Mouse (Mus musculus) liver (tissue): ENCODE data around the gene Ccne1.

Source experiments
- DNase-seq: peaks from one replicate; pipeline ENCODE4 v3.0.0-alpha.2; 2020; ENCODE audit warnings: mixed read lengths

The Ccne1 gene

GRCm38 (mm10) chr7:38093101-38093500 is 14.2 kb downstream of the Ccne1 start:
- no peak for DNase-seq

DNA sequence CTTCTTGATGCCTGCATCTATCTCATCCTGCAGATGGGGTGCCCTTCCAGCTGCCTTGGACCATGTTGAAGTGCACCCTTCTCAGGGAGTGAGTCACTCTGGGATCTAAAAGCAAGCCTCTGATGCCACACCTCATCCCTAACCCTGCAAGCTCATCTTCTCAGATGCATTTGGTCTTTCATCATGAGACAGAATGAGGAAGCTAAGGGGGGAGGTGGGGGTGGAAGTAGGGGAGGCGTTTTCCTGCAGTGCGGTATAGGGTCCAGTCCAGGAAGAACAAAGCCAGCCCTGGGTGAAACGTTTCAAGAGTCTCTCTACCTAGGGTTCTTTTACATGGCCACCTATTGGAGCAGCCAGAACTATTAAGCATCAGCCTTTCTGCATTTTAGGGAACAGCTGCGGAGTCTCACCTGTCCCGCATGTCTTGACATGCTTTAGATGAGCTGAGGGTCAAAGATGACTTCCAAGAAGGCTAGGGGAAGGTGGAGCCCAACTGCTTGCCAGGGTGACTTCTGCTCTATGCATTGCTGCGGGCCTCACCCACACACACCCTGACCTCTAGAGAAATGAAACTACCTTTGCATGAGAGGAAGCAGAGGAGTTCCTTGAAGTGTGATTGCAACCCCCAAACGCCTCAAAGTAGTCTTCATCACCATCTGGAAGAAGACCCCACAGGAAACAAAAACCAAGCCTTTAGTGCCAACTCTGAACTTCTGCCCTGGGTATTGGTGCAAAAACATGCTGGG is 17.2 kb downstream of the Ccne1 start:
- no peak for DNase-seq

- DNase-seq, result no peak
Measured at GRCm38 (mm10) chr7:38088456-38088855, 18.9 kb downstream of the Ccne1 start.

DNA sequence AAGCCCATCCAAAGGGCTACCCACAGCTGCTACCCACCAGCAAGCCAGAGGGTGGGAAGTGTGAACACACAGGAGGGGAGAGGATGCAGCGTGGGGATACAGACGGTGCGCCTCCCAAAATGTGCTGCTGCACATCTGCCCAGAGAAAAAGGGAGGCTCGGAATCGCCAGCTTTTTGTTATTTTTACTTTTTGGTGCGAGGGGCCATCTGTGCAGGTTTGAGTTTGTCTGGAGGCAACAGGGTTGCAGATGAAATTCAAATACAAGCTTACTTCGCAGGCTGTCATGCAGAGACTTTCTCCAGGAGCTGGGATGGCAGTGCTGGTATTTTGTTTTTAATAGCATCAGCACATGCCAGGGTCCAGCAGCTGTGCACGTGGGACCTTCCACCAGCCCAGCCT is 19.5 kb downstream of the Ccne1 start:
- DNase-seq, result no peak

- DNase-seq, result no peak
Measured at GRCm38 (mm10) chr7:38086401-38086800, 20.9 kb downstream of the Ccne1 start.

DNA sequence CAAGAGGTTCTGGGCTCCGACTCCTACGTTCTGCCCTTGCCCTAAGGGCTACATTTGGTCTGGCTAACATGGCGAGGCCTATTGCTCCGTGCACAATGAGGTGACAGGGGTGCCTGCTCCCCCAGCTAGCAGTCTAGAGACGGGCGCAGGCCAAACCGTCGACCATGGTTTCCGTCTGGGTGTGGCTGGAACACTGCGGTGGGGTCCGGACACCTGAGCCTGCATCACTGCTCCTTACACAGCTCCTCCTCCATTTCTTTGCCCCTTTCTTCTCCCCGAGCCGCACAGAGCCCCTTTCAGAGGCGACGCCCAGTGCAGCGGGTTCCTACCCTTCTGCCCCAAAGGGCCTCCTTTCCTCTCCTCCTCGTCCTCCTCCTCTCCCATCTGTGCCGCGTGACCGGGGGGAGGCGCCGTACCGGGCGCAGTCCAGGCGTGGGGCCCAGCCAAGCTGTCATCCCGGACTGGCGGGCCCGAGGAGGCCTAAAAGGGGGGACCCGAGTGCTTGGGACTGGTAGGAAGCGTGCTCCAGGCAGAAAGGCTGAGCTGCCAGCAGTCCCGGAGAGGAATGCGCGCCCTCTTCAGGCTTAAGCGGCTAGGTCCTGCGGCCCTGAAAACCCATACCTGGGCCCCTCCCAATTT is 21.6 kb downstream of the Ccne1 start:
- DNase-seq, result peak; percentile 72

DNA sequence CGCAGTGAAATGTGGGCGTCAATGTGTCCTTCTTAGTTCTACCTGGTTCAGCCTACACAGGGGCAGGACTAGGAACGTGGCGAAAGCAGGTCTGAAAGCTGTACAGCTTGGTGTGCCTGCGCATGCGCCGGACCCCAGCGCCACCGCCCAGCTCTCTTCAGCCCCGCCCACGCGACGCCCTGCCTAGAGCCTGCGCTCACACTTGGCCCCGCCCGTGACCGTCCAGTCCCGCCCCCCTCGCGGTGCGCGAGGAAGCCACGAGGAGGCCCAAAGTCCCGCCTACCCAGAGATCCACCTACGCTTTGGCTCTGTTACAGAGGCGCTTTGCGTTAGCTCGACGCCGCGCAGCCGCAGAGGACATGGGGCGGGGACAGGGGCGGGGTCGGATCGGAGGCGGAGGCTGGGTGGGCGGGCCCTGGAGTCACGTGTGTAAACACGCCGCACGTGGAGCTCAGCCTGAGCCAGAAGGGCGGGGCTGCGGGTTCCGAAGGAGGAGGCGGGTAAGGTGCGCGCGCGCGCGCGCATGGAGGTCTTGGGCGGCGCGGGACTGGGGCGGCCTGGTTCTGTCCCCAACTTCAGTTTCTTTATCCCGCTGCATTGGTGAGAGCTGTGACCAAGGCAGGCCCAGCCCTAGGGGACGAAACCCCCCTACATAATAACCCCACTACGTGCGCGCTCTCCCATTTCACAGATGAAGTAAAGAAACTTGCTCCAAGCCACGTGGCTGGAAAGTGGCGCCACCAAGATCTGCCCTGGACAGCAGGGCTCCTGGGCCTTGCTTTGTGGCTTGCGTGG is 22.4 kb downstream of the Ccne1 start:
- DNase-seq, result peak; percentile 99

GRCm38 (mm10) chr7:38082971-38083370 is 24.4 kb downstream of the Ccne1 start:
- no peak for DNase-seq

DNA sequence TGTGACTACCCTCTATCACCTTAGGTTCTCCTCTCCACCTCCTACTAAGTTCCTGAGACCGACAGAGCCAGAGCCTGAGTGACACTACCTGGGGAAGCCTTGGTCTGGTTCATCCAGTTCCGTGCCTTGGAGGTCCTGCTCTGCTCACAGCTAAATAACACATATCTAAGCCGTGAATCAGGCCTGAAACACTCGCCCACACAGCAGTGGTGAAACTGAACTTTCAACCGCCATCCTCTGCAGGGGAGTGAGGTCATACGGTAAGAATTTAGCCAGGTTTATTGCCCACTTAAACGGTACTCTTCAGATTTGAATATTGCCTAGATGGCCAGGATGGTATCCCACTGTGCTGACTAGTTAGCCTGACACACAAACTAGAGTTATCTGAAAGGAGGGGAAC is 30.1 kb downstream of the Ccne1 start:
- no peak for DNase-seq

- DNase-seq, result no peak
Measured at GRCm38 (mm10) chr7:38075487-38075886, 31.8 kb downstream of the Ccne1 start.

GRCm38 (mm10) chr7:38074920-38075319 is 32.4 kb downstream of the Ccne1 start:
- no peak for DNase-seq

DNA sequence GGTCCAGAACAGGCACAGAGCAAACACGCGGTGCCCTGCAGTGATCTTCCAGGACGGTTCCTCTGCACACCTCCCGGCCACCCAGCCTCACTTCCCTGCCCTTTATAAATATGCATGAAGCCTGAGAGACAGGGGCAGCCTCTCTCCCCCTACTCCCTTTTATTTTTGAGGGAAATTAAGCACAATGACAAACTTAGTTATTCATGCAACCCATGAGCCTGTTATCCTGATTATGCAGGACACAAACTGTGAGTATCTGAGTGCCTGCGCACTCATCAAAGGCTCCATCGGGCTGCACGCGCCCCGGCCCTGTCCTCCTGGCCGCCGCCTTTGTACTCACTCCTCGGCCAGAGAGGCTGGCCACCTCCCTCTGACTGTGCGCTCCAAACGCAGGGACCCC is 32.8 kb downstream of the Ccne1 start:
- DNase-seq, result no peak

DNA sequence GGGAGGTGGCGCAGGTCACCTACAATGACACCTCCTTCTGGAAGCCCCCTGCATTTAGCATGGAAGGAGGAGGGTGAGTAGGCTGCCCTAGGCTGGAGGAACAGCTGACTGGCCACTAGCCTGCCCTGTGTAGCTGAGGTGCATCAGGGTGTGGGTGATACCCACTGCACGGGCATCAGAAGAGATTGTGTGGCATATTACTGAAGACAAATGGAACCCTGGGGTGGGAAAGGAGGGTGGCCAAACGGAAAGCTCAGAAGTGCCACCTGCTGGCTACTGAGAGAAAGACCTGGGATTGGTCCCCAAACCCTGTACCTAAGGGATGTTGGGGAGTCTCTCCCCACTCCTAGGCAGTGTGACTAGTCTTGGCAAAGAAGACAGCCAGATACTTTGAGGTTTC is 33.6 kb downstream of the Ccne1 start:
- peak; percentile 28 for DNase-seq

DNA sequence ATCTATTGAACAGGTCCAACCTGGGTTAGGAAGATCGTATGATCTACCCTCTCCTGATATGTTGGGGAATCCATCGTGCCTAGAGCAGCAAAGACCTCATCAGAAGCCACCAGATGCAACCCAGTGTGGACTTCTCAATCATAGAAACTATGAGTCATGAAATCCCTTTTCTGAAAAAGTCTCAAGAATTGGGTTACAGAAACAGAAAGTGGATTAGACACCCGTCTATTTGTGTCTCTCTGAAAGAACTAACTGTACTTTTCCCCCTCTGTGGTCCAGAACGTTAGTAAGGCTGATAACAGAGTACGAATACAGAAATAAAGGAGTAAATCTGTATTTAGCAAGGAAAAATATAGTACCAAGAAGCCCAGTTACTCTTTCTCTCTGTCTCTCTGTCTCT is 36.3 kb downstream of the Ccne1 start:
- no peak for DNase-seq

DNA sequence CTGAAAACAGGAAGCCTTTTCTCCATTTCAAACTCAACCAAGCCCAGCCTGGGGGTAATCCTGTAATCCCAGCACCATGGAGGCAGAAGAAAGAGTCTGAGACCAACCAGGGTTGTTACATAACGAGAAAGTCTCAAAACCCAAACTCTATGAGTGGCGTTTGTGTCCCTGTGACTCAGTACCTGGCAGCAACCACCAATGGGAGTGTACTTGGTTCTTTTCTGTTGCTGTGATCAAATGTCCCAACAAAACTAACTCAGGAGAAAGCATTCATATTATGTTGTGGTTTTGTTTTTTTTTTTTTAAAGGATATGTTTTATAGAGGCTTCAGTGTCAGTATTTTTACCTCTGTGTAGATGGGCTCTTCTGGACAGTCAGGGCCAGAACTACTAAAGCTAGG is 36.7 kb downstream of the Ccne1 start:
- DNase-seq, result no peak

GRCm38 (mm10) chr7:38064431-38064830 is 42.9 kb downstream of the Ccne1 start:
- DNase-seq, result no peak

GRCm38 (mm10) chr7:38061060-38061970 is 46.0 kb downstream of the Ccne1 start:
- DNase-seq, result peak; percentile 84

DNA sequence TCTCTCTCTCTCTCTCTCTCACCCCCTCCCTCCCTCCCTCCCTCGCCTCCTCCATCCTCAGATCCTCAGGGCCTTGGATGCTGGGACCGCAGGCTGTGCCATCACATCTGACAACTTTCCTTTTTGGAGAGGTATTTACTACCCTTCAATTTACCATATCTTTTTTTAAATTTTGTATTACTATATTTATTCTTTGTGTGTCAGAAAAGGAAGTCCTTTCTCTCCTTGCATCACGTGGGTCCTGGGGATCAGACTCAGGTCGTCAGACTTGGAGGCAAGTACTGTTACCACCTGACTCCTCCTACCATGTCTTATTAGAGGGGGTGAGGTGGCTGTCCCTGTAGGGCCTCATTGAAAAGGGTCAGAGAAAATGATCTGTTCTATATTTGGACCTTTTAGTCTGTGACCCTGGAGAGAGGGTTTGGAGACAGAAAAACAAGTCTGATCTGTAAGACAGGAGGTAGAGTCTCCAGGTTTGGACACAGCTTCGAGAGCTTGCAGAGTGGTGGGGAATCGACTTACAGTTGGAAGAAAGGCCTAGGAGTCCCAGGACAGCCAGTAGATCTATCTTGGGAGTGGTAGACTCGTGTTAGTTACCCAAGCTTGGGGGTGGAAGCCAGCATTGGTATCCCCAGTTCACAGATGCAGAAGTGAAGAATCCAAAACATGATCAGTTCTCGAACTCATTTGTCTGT is 47.6 kb downstream of the Ccne1 start:
- DNase-seq, result no peak

DNA sequence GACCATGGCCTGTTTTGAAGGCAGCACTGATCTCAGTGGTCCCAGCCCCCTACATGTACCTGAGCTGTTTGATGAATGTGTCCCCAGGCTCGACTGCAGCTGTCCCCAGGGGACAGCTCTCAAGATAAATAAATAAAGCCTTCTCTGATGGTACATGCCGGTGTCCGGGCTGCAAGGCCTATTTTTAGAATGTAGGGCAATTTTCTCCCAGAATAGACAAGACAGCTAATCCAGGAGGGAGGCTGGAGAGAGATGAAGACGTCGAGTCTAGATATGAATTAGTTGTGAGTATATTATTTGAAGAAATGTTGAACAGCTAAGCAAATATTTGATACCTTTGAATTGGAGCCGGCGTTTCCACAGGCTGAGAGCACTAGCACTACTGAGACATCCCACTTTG is 48.2 kb downstream of the Ccne1 start:
- DNase-seq, result no peak

- no peak for DNase-seq
Measured at GRCm38 (mm10) chr7:38055996-38056395, 51.3 kb downstream of the Ccne1 start.

GRCm38 (mm10) chr7:38054246-38054645 is 53.1 kb downstream of the Ccne1 start:
- no peak for DNase-seq
